Mouse (Mus musculus) ZHBTc4 (cell line): Measurements from ENCODE around the gene Isy1.

Experiments
- DNase-seq: peaks from one replicate; pipeline ENCODE4 v3.0.0-alpha.2; 2011; ENCODE audit warnings: low read depth, low spot score

The Isy1 gene

DNA sequence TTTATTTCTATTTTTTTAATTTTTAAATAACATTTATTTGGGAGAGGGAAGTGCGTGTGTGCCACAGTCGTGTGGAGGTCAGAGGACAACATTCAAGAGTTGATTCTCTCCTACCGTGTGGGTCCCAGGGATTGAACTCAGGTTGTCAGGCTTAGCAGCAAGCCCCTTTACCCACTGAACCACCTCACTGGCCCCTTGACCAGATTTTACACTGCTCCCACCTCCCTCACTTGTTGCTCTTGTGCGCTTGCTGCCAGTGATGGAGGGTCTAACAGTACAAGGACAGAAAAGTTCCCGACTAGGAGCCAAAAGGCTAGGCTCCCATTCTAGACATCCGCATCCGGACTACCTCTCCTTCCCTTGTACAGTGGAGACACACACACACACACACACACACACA, 33.1 kb downstream of the Isy1 start:
- no peak for DNase-seq

DNA sequence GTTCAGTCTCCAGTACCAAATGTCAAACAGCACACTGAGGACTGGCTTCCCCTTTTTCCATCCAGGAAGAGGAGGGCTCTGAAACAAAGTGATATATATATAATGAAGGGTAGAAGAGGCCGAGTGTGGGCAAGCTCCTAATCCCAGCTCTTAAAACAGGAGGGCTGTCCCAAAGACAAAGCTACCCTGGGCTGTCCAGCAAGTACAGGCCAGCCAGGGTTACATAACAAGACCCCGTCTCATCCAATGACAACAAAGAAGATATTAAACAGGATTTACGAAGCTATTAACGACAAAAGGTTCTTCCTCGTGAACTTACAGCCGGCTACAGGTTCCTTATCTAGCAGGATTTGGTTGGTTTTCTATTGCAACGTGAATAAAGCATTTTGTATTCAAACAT, 33.7 kb downstream of the Isy1 start:
- no peak for DNase-seq

DNA sequence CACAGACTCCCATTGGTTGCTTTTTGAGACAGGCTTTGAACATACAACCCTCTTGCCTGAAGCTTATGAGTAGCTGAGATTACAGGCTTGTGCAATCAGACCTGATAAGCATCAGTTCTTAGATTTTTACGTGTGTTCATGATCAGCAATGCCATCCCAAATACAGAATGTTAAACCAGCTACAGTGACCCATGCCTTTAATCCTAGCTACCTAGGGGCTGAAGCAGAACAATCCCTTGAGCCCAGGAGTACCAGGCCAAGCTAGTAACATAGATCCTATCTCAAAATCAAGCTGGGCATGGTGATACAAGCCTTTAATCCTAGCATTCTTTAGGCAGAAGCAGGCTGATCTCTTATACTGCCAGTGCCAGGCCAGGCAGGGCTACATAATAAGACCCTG, 34.6 kb downstream of the Isy1 start:
- no peak for DNase-seq

DNA sequence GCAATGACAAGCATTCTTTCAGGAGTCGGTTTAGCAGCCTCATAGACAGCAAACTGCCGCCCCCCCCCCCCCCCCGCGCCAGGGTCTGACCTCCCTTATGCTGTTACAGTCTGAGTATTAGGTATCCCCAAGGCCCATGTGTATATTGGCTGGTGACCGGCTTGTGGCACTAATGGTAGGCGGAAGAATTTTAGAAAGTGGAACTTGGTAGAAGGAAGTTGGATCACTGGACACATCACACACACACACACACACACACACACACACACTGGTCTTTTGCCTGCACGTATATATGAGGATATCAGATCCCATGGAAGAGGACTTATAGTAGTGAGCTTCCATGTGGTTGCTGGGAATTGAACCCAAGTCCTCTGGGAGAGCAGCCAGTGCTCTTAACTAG, 36.1 kb downstream of the Isy1 start:
- no peak for DNase-seq

DNA sequence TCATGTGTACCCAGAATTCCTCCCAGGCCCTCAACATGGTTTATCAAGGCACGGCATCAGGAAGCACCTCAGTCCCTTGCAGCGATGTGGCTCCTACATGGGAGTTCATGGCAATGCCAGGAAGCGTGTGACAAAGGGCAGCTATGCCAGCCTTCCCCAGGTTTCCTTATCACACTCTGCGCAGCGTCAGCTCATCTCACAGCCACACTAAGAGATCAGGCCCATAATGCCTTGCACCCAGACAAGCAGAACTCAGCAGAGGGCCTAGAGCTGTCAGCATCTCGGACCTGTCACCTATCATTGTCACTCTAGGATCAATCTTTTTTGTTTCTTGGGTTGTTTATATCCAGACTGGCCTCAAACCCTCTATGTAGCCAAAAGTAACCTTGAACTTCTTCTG, 39.0 kb downstream of the Isy1 start:
- DNase-seq = no peak

DNA sequence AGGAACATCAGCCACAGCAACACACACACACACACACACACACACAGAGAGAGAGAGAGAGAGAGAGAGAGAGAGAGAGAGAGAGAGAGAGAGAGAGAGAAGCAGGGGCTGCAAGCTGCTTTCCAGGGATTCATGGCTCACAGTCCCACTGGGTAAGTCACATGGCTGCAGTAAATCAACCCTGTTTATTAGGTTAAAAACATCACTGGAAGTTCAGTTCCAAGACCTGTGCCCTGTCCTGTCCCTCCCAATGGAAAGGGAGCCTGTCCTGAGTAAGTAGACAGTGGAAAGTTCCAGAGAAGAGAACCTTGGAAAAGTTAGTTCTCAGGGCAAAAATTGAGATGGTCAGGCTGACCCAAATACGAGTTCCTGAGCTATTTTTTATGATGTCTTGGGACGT, 41.3 kb downstream of the Isy1 start:
- DNase-seq = no peak

DNA sequence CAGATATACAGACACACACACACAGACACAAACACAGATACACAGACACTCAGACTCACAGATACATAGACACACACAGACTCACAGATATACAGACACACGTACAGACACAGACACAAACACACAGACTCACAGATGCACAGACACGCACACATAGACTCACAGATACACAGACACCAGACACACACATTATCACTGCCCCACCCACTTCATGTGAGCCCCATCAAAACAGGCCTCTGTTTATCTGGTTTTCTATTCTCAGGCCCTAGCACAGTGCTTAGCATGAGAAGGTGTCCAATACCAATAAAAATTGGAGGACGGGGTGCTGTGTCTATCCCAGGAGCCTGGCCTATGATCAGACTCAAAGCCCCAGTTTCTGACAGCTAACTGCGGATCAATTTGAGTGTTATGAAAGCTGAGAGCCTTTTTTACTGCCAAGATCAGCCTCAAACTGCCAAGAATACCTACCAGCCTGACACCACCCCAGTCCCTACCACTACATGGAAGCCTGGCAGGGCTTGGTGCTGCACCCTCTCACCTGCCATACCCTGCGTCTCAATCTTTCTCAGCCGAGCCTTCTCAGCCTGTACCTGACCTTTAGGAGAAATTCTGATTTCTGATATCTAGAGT, 42.2 kb downstream of the Isy1 start:
- no peak for DNase-seq

DNA sequence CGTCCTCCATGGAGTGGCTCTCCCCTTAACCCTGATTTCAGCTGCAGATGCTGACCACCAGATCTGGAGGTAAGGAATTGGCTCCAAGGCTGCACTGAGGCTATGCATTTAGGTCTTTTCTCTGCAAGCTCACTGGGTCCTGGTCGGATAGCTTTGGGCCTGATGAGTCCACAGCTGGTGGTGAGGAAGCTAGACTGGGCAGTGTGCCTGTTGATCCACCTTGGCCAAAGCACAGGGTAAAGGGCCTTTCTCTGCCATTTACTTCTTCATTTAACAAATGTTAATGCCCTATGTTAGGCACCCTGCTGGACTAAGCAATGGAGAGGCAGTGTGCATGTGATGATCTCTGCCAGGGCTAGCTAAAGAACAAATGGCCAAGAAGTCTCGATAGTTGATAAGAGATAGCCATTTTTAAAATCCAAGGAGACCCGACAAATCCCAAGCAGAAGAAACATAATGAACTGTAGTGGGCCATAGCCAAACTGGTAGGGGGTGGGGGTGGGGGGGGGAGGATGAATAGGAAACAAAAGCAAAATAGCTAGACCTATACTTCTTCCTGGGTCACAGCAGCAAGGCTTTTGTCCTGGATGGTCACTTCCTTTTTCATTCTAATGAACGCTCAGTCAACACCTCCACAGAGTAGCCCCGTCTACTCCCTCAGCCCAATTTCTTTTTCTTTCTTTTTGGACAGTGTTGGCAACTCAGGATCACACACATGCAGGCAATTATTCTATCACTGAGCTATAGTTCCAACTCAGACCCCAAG, 43.0 kb downstream of the Isy1 start:
- peak; percentile 64 for DNase-seq

DNA sequence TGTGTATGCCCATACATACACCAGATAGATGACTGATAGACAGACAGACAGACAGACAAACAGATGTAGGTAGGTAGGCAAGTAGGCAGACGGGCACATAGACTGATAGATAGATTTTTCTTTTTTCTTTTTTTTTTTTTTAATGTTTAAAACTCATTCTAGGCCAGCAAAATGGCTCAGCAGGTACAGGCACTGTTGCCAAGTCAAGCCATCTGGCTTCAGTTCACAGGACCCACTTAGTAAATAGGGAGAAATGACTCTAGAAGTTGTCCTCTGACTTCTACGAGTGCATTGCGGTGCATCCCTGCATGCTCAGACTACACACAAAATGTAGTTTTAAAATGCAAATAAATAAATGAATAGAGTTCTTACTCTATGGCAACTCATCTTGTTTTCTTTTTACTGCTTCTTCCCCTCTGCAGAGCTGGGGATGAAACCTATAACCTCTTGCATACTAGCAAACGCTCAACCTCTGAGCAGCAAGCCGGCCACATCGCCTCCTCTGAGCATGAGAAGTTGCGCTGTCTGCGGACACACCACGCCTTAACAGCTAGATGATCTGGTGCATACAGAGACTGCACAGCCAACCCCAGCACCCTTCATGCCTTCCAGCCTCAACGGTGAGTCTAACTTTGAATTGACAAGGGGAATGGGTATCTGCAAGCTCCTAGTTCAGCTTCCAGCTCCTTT, 44.6 kb downstream of the Isy1 start:
- DNase-seq = no peak

DNA sequence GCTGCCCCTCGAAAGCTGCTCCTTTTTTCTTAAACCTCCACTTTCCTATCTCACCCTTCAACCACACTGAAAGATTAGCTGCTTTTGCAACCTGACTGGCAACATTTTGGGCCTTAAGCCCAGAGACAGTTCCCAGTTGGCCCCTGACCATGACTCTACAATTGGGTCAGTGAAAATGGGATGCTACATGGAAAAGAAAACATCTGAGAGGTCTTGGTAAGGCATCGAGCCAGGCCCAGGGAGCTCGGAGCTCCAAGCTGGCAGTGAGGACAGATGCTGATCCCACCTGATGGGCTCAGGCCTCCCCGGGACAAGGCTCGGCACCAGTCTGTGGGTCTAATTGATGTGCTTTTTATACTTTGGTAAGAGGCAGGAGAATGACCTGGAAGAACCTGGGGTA, 46.8 kb downstream of the Isy1 start:
- DNase-seq = no peak

DNA sequence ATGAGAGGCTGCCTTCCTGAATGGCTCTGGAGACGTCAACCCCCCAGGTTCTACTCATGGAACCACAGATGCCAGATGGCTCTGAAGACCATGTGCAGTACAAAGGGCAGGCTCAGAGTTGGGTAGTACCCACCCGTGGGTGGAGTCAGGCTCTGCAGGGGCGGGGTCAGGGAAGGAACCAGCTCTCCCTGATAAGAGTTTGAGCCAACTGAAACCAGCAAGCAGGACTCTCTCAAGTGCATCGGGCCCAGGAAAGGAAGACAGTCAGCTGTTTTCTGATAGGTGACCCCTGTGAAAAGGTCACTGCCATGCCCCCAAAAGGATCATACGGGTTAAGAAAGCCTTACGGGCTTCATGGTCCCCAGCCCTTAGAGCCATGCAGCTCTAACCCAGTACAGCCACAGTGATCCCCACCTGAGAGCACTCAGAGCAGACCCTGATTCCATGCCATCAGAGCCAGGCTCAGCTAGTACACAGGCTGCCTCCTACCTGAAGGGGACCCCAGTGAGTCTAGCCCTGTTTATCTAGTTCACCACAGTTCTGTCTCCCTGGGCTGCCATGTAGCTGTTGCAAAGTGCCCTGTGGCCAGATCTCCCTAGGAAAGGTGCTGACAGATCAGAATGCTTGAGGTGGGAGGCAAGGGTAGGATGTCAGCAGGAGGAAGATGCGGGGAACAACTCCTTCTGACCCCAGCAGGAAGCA, 47.7 kb downstream of the Isy1 start:
- peak; percentile 17 for DNase-seq

DNA sequence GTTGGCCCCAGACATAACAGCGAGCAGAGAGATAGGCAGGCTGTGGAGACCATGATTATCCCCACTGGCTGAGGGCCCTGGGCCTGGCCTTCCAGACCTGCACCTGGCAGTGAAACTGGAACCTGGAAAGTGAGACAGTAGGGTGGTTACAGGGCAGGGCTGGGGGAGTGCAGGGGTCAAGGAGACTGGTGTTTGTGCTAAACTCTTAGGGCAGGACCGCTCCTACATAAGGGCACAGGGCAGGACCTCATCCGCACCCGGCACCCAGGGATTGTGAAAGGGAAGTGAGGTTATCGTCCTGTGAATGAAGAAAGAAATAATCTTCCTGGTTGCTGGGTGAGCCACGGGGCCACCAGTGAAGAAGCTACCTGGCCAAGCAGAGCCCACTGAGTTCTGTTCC, 48.8 kb downstream of the Isy1 start:
- DNase-seq = no peak

DNA sequence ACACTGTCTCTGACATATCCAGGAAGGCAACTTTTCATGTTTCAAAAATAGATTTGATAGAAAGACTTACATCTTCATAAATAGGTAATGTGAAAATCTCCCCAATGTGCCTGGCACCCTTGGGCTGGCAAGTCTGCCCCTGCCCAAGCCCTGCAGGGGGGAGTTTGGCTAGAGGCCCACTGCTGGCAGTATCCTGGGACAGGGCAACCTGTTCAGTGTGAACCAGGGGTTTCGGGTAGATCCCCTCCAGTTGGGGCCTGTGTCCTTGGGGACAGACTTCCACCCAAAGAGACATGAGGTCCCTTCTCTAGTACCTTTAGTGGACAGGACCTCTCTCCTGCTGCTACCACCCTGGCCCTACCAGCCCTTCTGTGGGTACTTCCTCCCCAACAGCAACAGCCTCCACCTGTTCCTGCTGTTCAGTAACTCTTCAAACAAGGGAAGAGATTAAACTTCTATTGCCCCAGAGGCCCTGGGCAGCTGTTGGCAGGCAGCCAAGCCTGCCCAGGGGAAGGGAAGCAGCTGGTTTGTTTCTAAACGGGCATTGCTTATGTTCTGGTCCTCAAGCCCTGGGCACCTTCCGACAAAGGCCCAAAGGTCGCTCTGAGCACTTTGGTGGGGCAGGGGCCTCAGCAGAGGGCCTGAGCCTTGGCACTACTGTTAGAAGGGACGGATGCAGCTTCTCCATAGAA, 49.6 kb downstream of the Isy1 start:
- DNase-seq = no peak

DNA sequence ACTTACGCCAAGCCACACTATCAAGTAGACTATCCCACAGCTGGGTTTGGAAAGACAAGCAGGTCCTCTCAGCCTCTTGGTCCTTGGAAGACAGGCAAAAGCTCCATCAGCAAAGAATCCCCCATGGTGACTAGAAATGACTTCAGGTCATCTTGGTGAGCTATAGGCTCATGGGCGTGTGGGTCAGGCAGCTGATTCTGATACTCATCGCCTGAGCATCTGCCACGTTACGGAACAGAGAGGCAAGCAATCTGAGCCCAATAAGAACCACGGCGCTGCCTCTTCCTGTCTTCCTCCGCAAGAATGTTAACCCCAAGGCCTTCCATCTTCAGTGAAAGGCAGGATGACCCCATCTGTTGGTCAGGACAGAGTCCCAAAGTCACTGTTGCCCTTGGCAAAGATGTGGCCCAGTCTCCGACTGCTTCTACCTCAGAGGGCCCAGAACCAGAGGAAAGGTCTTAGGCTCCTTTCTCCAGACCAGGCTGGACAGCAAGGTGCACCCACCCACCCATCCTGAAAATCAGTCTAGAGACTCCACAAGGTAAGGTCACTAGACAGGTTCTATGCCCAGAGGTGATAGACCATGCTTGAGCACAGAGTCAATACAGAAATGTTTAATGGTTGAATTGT, 50.2 kb downstream of the Isy1 start:
- no peak for DNase-seq

DNA sequence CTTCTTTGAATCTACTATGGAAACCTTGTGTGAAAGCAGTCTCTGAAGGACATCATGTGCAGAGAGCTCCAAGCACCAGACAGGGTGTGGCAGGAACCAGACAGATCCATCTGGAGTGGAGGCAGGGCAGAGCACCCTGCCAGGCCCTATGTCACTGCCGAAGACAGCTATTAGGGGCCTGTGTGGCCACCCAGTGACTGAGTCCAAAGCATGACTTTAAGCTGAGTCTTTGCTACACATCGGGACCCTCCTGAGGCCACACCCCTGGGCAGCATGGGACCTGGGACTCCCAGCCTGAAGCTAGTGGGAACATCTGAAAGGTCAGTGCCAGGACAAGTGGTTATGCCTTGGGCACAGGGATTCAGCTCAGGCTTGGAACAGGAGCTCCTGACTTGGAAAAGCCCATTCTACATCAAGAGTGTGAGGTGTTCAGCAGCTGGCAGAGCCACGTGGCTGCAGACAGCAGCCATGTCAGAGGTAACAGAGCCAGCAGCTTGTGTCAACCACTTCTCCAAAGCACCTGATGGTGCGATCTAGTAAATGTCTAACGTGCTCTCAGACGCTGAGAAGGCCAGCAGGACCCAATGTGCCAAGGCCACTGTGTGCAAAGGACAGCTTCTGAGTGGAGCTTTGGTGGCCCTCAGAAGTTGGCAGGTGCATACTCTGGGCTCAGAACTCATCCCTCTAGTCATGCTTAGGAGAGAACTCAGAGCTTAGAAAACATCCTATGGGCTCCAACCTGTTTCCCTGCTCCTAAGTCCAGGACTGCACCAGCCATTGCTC, 51.3 kb downstream of the Isy1 start:
- no peak for DNase-seq

DNA sequence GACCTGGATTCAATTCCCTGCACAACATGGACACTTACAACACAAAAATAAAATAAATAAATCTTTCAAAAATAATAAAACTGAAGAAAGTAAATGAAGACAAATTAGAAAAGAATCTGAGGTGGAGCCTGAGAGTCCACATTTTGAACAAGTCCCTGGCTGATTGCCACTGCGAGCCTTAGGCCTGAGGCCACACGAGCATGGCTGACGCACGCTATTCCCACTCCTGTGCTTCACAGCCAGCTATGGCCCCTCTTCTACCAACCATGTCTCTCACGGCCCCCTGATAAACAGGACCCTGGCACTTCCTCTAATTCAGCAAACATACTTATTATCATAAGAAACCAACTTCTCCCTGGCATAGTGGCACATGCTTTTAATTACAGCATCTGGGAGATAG, 52.0 kb downstream of the Isy1 start:
- no peak for DNase-seq

DNA sequence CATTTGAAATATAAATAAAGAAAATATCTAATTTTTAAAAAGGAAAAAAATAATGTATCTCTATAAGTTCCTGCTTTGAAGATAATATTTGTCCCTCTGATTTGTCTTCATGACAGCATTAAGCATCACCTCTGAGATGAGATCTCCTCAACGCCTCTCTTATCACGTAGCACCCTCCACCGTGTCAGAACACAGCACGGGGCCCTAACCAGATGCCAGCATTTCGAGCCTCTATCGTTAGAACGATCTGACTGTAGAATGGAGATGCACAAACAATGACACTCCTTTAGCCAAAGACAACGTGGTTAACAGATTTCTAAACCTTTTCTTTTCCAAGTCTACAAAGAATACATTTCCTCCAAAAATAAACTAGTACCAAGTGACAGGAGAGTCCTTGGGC, 54.6 kb downstream of the Isy1 start:
- DNase-seq = no peak

DNA sequence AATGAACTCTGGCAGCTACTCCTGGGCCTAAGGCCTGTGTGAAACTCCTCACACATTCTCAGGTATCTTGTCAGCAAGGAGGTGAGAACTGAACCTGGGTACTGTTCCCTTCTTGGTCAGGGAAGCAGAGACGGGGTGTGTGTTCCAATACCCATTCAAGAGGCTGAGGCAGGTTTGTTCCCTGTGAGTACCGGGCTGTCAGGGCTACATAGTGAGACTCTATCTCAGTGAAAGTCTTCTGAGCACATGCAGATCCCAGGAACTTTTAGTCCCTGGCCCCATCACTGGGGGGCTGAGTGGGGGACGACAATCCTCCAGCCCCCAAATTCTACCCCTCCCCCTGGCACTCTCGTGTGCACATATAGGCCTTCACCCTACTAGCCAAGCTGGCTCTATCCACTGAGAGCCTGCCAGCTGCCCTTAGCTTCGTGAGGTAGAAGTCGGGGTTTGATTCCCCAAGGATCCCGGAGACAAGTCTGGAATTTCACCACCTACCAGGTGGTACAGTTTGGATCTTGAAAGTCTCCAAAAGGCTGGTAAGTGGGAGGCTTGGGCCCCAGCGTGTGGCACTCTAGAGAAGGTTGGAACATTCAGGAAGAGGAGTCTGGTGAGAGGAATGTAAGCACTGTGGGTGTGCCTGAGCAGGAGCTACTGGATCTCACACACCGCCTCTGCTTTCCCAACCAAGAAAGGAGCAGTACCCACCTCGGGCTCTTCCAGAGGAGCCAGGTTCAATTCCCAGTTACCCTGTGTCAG, 57.9 kb downstream of the Isy1 start:
- DNase-seq = no peak
